In genomic region chr1:37686953-37687441, GRCm38 (mm10) we compare ENCODE assay signal across 8 mouse cellular contexts. TPM values are rescaled to one million over a fixed set of nuclear protein-coding genes. Genes with fewer than 3 reads are reported as not detected.
DNase-seq lines count a peak whose midpoint lies in the region; ATAC-seq lines count a peak whose summit lies in the region.
"Had no signal": no experiment of that assay in that cellular context is flagged by ENCODE, and none has a peak within 500 bp of the region (broad histone marks: within the 10 kb centered on the region; RNA-seq: fewer than 3 reads in every experiment).

No protein-coding gene starts in this region.

- DNase-seq in right cerebral cortex, adult 18-20 months, result peak; percentile 74
- no peak for DNase-seq in right cerebral cortex, postnatal 4 days
- peak; percentile 71 to 77 for DNase-seq in frontal cortex, adult 2 months (ENCODE audit: extremely low spot score in 1 of 2, low spot score in 1 of 2)
- peak; percentile 21 for DNase-seq in left cerebral cortex, postnatal 4 days
- no peak for DNase-seq in spleen, postnatal 36 days (ENCODE audit: low spot score in 2 of 2)
- DNase-seq in adrenal gland, adult 2 months, result no peak

- intact Hi-C loops in left cerebral cortex, postnatal 4 days (cut with DNase I), result no loop called here

- no peak for ATAC-seq in inflammation-experienced regulatory T-cells, adult 6 months

RNA-seq across cellular contexts. Expression of gene 2010300C02Rik, which starts 32.9 kb away (rescaled TPM):
- 143 and 163 TPM in 2 replicates for polyA plus RNA-seq in frontal cortex, adult 2 months (2012; rRNA removed)
- 10 to 100 TPM; 24.8 to 30.1 TPM for total RNA-seq in left cerebral cortex, postnatal 4 days (2021)
- 1 to 10 TPM in 1 of 3 experiments, under 1 TPM in 2; 0.51 to 1.1 (median 0.70) TPM for polyA plus RNA-seq in inflammation-experienced regulatory T-cells, adult 6 months (2017; shearing (Covaris generic))
- 1 to 10 TPM; 1.7 to 2.3 TPM for total RNA-seq in adrenal gland, adult 2 months (2021)
- polyA plus RNA-seq in adrenal gland, adult 2 months (2012; rRNA removed), result 1.6 and 2.5 TPM in 2 replicates
- polyA plus RNA-seq: G1E had no signal

Comparison
In these comparisons a context has a peak if more than half of its experiments do, and no peak if none do; other contexts are left out.
1. DNase-seq: peak in right cerebral cortex, adult 18-20 months (single experiment), frontal cortex, adult 2 months (2 of 2) and left cerebral cortex, postnatal 4 days (single experiment); none in right cerebral cortex, postnatal 4 days (single experiment), spleen, postnatal 36 days (0 of 2) and adrenal gland, adult 2 months (single experiment).
2. RNA of gene 2010300C02Rik, which starts 32.9 kb away (polyA plus RNA-seq): 143 to 163 TPM in frontal cortex, adult 2 months; 1.6 to 2.5 TPM in adrenal gland, adult 2 months and 0.51 to 1.1 TPM in inflammation-experienced regulatory T-cells, adult 6 months; every median in the first group is over 10 times any median in the second.